Mouse (Mus musculus) stomach, postnatal 0 days (tissue): ENCODE measurements around the gene Sned1. TPM values are rescaled to one million over a fixed set of nuclear protein-coding genes. Genes with fewer than 3 reads are reported as not detected.

Source experiments
- ATAC-seq: fragments of 200-750 bp; cut with Nextera tagmentation; 2 replicates; pipeline ENCODE4 v1.8.0; 2017; ENCODE audit not compliant: low FRiP score, low TSS enrichment
- DNase-seq: peaks from one replicate; pipeline ENCODE4 v3.0.0-alpha.2; 2016; ENCODE audit warnings: low spot score
- H3K27ac ChIP-seq: fragments of 300-500 bp; sonication (generic); replicated peaks from 2 replicates; pipeline ENCODE4 v1.5.1; 2014; ENCODE audit warnings: mild to moderate bottlenecking, control low read depth
- H3K27me3 ChIP-seq: fragments of 300-500 bp; sonication (generic); 2 replicates; pipeline ENCODE4 v1.6.1; 2014; ENCODE audit warnings: low read length; ENCODE audit not compliant: control insufficient read depth, insufficient read depth
- H3K36me3 ChIP-seq: fragments of 300-500 bp; sonication (generic); 2 replicates; pipeline ENCODE4 v1.6.1; 2014; ENCODE audit warnings: low read length, mixed read lengths; ENCODE audit not compliant: control insufficient read depth, insufficient read depth
- H3K4me1 ChIP-seq: fragments of 300-500 bp; sonication (generic); replicated peaks from 2 replicates; pipeline ENCODE4 v1.6.1; 2014; ENCODE audit warnings: antibody characterized with exemption; ENCODE audit not compliant: control insufficient read depth, insufficient read depth
- H3K4me2 ChIP-seq: fragments of 300-500 bp; sonication (generic); replicated peaks from 2 replicates; pipeline ENCODE4 v1.6.1; 2014; ENCODE audit warnings: low read depth, mild to moderate bottlenecking, control low read depth, moderate library complexity
- H3K4me3 ChIP-seq: fragments of 300-500 bp; sonication (generic); 2 replicates; pipeline ENCODE4 v1.5.1; 2014; ENCODE audit warnings: low read depth, low read length, control low read depth
- H3K9ac ChIP-seq: fragments of 300-500 bp; sonication (generic); 2 replicates; pipeline ENCODE4 v1.6.1; 2014; ENCODE audit warnings: mild to moderate bottlenecking, low read length, control low read depth, mixed read lengths
- H3K9me3 ChIP-seq: fragments of 300-500 bp; sonication (generic); 2 replicates; pipeline ENCODE4 v1.6.1; 2016; ENCODE audit warnings: low read length; ENCODE audit not compliant: control insufficient read depth
- CTCF ChIP-seq: IDR thresholded peaks from 2 replicates; pipeline ENCODE4 v1.5.1; 2016; ENCODE audit warnings: antibody characterized with exemption, low read depth, mild to moderate bottlenecking, moderate library complexity
- EP300 ChIP-seq: optimal IDR thresholded peaks from 2 replicates; pipeline ENCODE3; 2016; ENCODE audit warnings: antibody characterized with exemption
- WGBS: fragments of 180-500 bp; shearing (Covaris S2); extraction: QIAGEN DNeasy Blood & Tissue Kit; methylation state at CpG from one replicate; pipeline ENCODE4 v1.1.7; 2014; 5-methylcytosine and 5-hydroxymethylcytosine counted together
- polyA plus RNA-seq: library from polyadenylated mRNA; unstranded; fragments of >200 nt; fragmentation: Nextera tagmentation; extraction: Ambion mirVana; gene quantifications from 2 replicates; pipeline ENCODE4 v1.2.1, GENCODE M21; 2015

The Sned1 gene
- polyA plus RNA-seq, 1 experiment from 2014 or later, result 1.4 TPM

- Histone ChIP-seq H3K9me3 (no peaks in the 10 kb centered on the region), H3K4me2 (no peak overlapping the region), H3K4me3 (no peak overlapping the region), H3K9ac (no peak overlapping the region), H3K36me3 (no peaks in the 10 kb centered on the region), H3K27ac (no peak overlapping the region), H3K4me1 (peaks cover 7% of the 10 kb centered on the region; the same call in 1 of the 2 replicates), H3K27me3 (no peaks in the 10 kb centered on the region)
- 80% methylated on average over 7 of the region's 7 CpGs for WGBS
- TF ChIP-seq EP300 (no peak), CTCF (no peak)
- no peak for ATAC-seq
- DNase-seq, result no peak
Observed at GRCm38 (mm10) chr1:93212441-93212840, 23.2 kb upstream of the Sned1 start.

GRCm38 (mm10) chr1:93214612-93215011 lies 21.0 kb upstream of the Sned1 start:
- 59% methylated on average over 5 of the region's 5 CpGs for WGBS
- Histone ChIP-seq H3K27ac (no peak overlapping the region), H3K27me3 (no peaks in the 10 kb centered on the region), H3K9ac (no peak overlapping the region), H3K4me3 (no peak overlapping the region), H3K9me3 (no peaks in the 10 kb centered on the region), H3K4me2 (no peak overlapping the region), H3K36me3 (no peaks in the 10 kb centered on the region), H3K4me1 (peaks cover 7% of the 10 kb centered on the region; the same call in 1 of the 2 replicates)
- DNase-seq (no peak), ATAC-seq (no peak)
- TF ChIP-seq EP300 (no peak), CTCF (no peak)

- Histone ChIP-seq H3K4me1 (no peaks in the 10 kb centered on the region), H3K9ac (no peak overlapping the region), H3K4me3 (no peak overlapping the region), H3K27ac (no peak overlapping the region), H3K4me2 (no peak overlapping the region), H3K36me3 (no peaks in the 10 kb centered on the region), H3K9me3 (no peaks in the 10 kb centered on the region), H3K27me3 (no peaks in the 10 kb centered on the region)
- ATAC-seq (no peak), DNase-seq (no peak)
- WGBS, result 77% methylated on average over 9 of the region's 9 CpGs
- TF ChIP-seq EP300 (no peak), CTCF (no peak)
Observed at GRCm38 (mm10) chr1:93216839-93217497, 18.7 kb upstream of the Sned1 start.

- no peak overlapping the region for H3K27ac ChIP-seq
- H3K4me3 ChIP-seq, result no peak overlapping the region
- no peaks in the 10 kb centered on the region for H3K4me1 ChIP-seq
- no peak overlapping the region for H3K9ac ChIP-seq
- no peaks in the 10 kb centered on the region for H3K27me3 ChIP-seq
- DNase-seq (no peak), ATAC-seq (no peak)
- no peak for TF ChIP-seq CTCF
- no peak for TF ChIP-seq EP300
- no peaks in the 10 kb centered on the region for H3K36me3 ChIP-seq
- 65% methylated on average over 7 of the region's 7 CpGs for WGBS
- no peaks in the 10 kb centered on the region for H3K9me3 ChIP-seq
- H3K4me2 ChIP-seq, result no peak overlapping the region
Observed at GRCm38 (mm10) chr1:93217530-93217929, 18.1 kb upstream of the Sned1 start.

- DNase-seq (no peak), ATAC-seq (no peak)
- Histone ChIP-seq H3K9ac (no peak overlapping the region), H3K36me3 (no peaks in the 10 kb centered on the region), H3K4me3 (no peak overlapping the region), H3K27me3 (no peaks in the 10 kb centered on the region), H3K27ac (no peak overlapping the region), H3K4me2 (no peak overlapping the region), H3K4me1 (no peaks in the 10 kb centered on the region), H3K9me3 (no peaks in the 10 kb centered on the region)
- WGBS, result 68% methylated on average over 7 of the region's 7 CpGs
- no peak for TF ChIP-seq EP300
- no peak for TF ChIP-seq CTCF
Observed at GRCm38 (mm10) chr1:93220776-93221175, 14.9 kb upstream of the Sned1 start.

- H3K27ac ChIP-seq, result no peak overlapping the region
- H3K4me2 ChIP-seq, result no peak overlapping the region
- no peaks in the 10 kb centered on the region for H3K4me1 ChIP-seq
- peak; percentile 76 for ATAC-seq
- DNase-seq, result peak; percentile 88
- WGBS, result 10% methylated on average over 18 of the region's 18 CpGs
- no peak overlapping the region for H3K4me3 ChIP-seq
- H3K36me3 ChIP-seq, result no peaks in the 10 kb centered on the region
- TF ChIP-seq CTCF, result peak; percentile 86
- no peak for TF ChIP-seq EP300
- H3K9me3 ChIP-seq, result no peaks in the 10 kb centered on the region
- H3K9ac ChIP-seq, result no peak overlapping the region
- no peaks in the 10 kb centered on the region for H3K27me3 ChIP-seq
Observed at GRCm38 (mm10) chr1:93223972-93224371, 11.7 kb upstream of the Sned1 start.
